Comparison of ENCODE assay signal across 27 mouse cellular contexts in the genomic region with DNA sequence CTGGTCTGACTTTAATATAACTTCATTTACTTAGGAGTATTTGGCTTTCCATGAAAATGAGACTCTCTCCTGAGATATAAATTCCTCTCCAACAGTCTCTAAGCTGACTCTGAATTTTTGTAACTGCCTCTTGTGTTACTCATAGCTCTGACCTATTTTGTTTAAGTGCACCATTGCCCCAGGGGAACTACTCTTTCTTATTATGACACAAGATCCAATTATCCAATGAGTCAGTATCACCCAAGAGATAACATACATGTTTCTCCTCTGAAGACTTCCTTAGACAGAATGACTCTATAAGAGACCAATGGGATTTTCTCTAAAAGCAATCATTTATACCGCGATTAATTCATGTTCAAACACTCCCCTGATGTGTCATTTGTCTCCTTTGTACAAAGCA.
DNase-seq lines count a peak whose midpoint lies in the region; ATAC-seq and TF ChIP-seq lines count a peak whose summit lies in the region.
"Had no signal": no experiment of that assay in that cellular context is flagged by ENCODE, and none has a peak within 500 bp of the region (broad histone marks: within the 10 kb centered on the region; RNA-seq: fewer than 3 reads in every experiment).

No protein-coding gene starts in this region.

- peak; percentile 88 for DNase-seq in 3T3-L1 (ENCODE audit: low read depth, low spot score)
- peak; percentile 16 for DNase-seq in MN1 (ENCODE audit: low spot score)
- DNase-seq in Patski (ENCODE audit: low read depth, low spot score), result peak; percentile 19
- no peak for DNase-seq in thymus, postnatal 36 days
- DNase-seq in forebrain, embryonic 14.5 days (ENCODE audit: low spot score), result no peak
- DNase-seq in c-Kit-positive CD71-positive TER-119-positive erythroid progenitor cells, embryonic 14.5 days (ENCODE audit: low spot score), result no peak
- no peak for DNase-seq in left cerebral cortex, adult 18-20 months (ENCODE audit: low spot score in 2 of 2)
- DNase-seq: adrenal gland, postnatal 10 days; adrenal gland, postnatal 36 days; cerebellum, adult 18-20 months; cerebellum, adult 9-10 months; cerebellum, postnatal 14 days; gastrocnemius, postnatal 10 days; gastrocnemius, postnatal 36 days; heart, adult 2 months; heart, postnatal 14 days; heart, postnatal 4 days; kidney, adult 2 months had no signal

- CTCF ChIA-PET in Patski (lab: Charles Lee), result interaction anchor here (0.7 to 1.4 kb wide), 2 partner anchors 9 to 10 kb away, joined by 3 to 5 read pairs; no protein-coding TSS in a partner anchor

- peak; percentile 67 for ATAC-seq in Patski
- ATAC-seq in forebrain, embryonic 14.5 days, result no peak
- ATAC-seq: forebrain, embryonic 15.5 days; intestine, postnatal 0 days had no signal

- peaks cover 15% of the 10 kb centered on the region for H3K27me3 ChIP-seq in Patski
- H3K27me3 ChIP-seq in forebrain, embryonic 14.5 days (replicated peaks; ENCODE audit: control insufficient read depth, insufficient read depth, low read length), result no peaks in the 10 kb centered on the region
- H3K27me3 ChIP-seq: embryonic facial prominence, embryonic 12.5 days; forebrain, embryonic 15.5 days; heart, embryonic 13.5 days; hindbrain, embryonic 12.5 days; hindbrain, embryonic 15.5 days had no signal

- peak overlapping the region; percentile 42; the same call in 1 of the 2 replicates for H3K27ac ChIP-seq in embryonic fibroblast, embryonic 13.5 days (ENCODE audit: insufficient read depth, low read length)
- H3K27ac ChIP-seq in forebrain, embryonic 14.5 days (ENCODE audit: low read depth, low read length), result no peak overlapping the region
- H3K27ac ChIP-seq: embryonic facial prominence, embryonic 12.5 days; forebrain, embryonic 10.5 days; forebrain, embryonic 15.5 days; heart, adult 2 months; heart, embryonic 10.5 days; heart, embryonic 13.5 days; hindbrain, embryonic 12.5 days; hindbrain, embryonic 15.5 days had no signal

- no peak overlapping the region for H3K9ac ChIP-seq in forebrain, embryonic 14.5 days (ENCODE audit: low read length)
- H3K9ac ChIP-seq: embryonic facial prominence, embryonic 12.5 days; forebrain, embryonic 15.5 days; heart, embryonic 13.5 days; hindbrain, embryonic 12.5 days; hindbrain, embryonic 15.5 days had no signal

- TF ChIP-seq POLR2A in embryonic fibroblast, embryonic 13.5 days (IDR thresholded peaks at IDR 0.05; ENCODE audit: low read depth, low read length), result no peak

- H3K4me2 ChIP-seq in forebrain, embryonic 14.5 days (ENCODE audit: low read length), result no peak overlapping the region
- H3K4me2 ChIP-seq: embryonic facial prominence, embryonic 12.5 days; forebrain, embryonic 15.5 days; heart, embryonic 13.5 days; hindbrain, embryonic 12.5 days; hindbrain, embryonic 15.5 days had no signal

- H3K9me3 ChIP-seq in forebrain, embryonic 14.5 days (replicated peaks; ENCODE audit: control insufficient read depth, low read length), result no peaks in the 10 kb centered on the region
- H3K9me3 ChIP-seq: embryonic facial prominence, embryonic 12.5 days; forebrain, embryonic 10.5 days; forebrain, embryonic 15.5 days; heart, embryonic 10.5 days; heart, embryonic 13.5 days; hindbrain, embryonic 12.5 days; hindbrain, embryonic 15.5 days had no signal

- H3K4me3 ChIP-seq in embryonic fibroblast, embryonic 13.5 days (ENCODE audit: insufficient read depth, low read length), result no peak overlapping the region
- H3K4me3 ChIP-seq in forebrain, embryonic 14.5 days (ENCODE audit: low read depth, low read length), result no peak overlapping the region
- H3K4me3 ChIP-seq: embryonic facial prominence, embryonic 12.5 days; forebrain, embryonic 10.5 days; forebrain, embryonic 15.5 days; heart, adult 2 months; heart, embryonic 10.5 days; heart, embryonic 13.5 days; hindbrain, embryonic 12.5 days; hindbrain, embryonic 15.5 days had no signal

- POLR2A ChIA-PET in Patski (lab: Charles Lee), result no interaction called here

- TF ChIP-seq CTCF in Patski (IDR thresholded peaks at IDR 0.05), result no peak
- no peak for TF ChIP-seq CTCF in embryonic fibroblast, embryonic 13.5 days (IDR thresholded peaks at IDR 0.05; ENCODE audit: borderline replicate concordance, insufficient read depth, low read length)

- in situ Hi-C loops in Patski (cut with MboI; ENCODE audit: low pct_unique_long_range_greater_than_20kb), result no loop called here

- H3K4me1 ChIP-seq in embryonic fibroblast, embryonic 13.5 days (ENCODE audit: control insufficient read depth, insufficient read depth, low read length), result peaks cover 7% of the 10 kb centered on the region; the same call in 1 of the 2 replicates
- H3K4me1 ChIP-seq in forebrain, embryonic 14.5 days (ENCODE audit: control insufficient read depth, insufficient read depth, low read length), result no peaks in the 10 kb centered on the region
- H3K4me1 ChIP-seq: embryonic facial prominence, embryonic 12.5 days; forebrain, embryonic 15.5 days; heart, embryonic 10.5 days; heart, embryonic 13.5 days; hindbrain, embryonic 12.5 days; hindbrain, embryonic 15.5 days had no signal

- 91% methylated on average over 2 of the region's 2 CpGs for WGBS in forebrain, embryonic 14.5 days

- no peaks in the 10 kb centered on the region for H3K36me3 ChIP-seq in forebrain, embryonic 14.5 days (ENCODE audit: control insufficient read depth, insufficient read depth, low read length)
- H3K36me3 ChIP-seq: embryonic facial prominence, embryonic 12.5 days; forebrain, embryonic 10.5 days; forebrain, embryonic 15.5 days; heart, embryonic 10.5 days; heart, embryonic 13.5 days; hindbrain, embryonic 12.5 days; hindbrain, embryonic 15.5 days had no signal

Comparison
In these comparisons a context has a peak if more than half of its experiments do, and no peak if none do; other contexts are left out.
1. DNase-seq: peak in 3T3-L1 (single experiment), MN1 (single experiment) and Patski (single experiment); none in thymus, postnatal 36 days (0 of 2), forebrain, embryonic 14.5 days (single experiment), c-Kit-positive CD71-positive TER-119-positive erythroid progenitor cells, embryonic 14.5 days (single experiment) and left cerebral cortex, adult 18-20 months (0 of 2).